Mouse (Mus musculus) midbrain, embryonic 16.5 days (tissue): ENCODE data around the gene Tacc2. TPM values are rescaled to one million over a fixed set of nuclear protein-coding genes. Genes with fewer than 3 reads are reported as not detected.

Source experiments
- ATAC-seq: fragments of 200-750 bp; cut with Nextera tagmentation; 2 replicates; pipeline ENCODE4 v1.8.0; 2017; ENCODE audit warnings: moderate TSS enrichment
- H3K27ac ChIP-seq: fragments of 300-500 bp; sonication (generic); 2 replicates; pipeline ENCODE4 v1.5.1; 2014; ENCODE audit warnings: mild to moderate bottlenecking, low read length, mixed read lengths
- H3K27me3 ChIP-seq: fragments of 300-500 bp; sonication (generic); 2 replicates; pipeline ENCODE4 v1.6.1; 2014; ENCODE audit warnings: low read depth, low read length, mixed read lengths; ENCODE audit not compliant: control insufficient read depth, insufficient read depth
- H3K36me3 ChIP-seq: fragments of 300-500 bp; sonication (generic); 2 replicates; pipeline ENCODE4 v1.6.1; 2014; ENCODE audit warnings: mild to moderate bottlenecking, low read length, moderate library complexity, mixed read lengths; ENCODE audit not compliant: control insufficient read depth, insufficient read depth
- H3K4me1 ChIP-seq: fragments of 300-500 bp; sonication (generic); 2 replicates; pipeline ENCODE4 v1.6.1; 2014; ENCODE audit warnings: mild to moderate bottlenecking, low read length, mixed read lengths; ENCODE audit not compliant: control insufficient read depth, insufficient read depth
- H3K4me2 ChIP-seq: fragments of 300-500 bp; sonication (generic); 2 replicates; pipeline ENCODE4 v1.6.1; 2014; ENCODE audit warnings: mild to moderate bottlenecking, low read length, mixed read lengths
- H3K4me3 ChIP-seq: fragments of 300-500 bp; sonication (generic); 2 replicates; pipeline ENCODE4 v1.5.1; 2014; ENCODE audit warnings: low read depth, mild to moderate bottlenecking, low read length, moderate library complexity, mixed read lengths
- H3K9ac ChIP-seq: fragments of 300-500 bp; sonication (generic); 2 replicates; pipeline ENCODE4 v1.6.1; 2014; ENCODE audit warnings: low read depth, low read length, mixed read lengths
- H3K9me3 ChIP-seq: fragments of 300-500 bp; sonication (generic); replicated peaks from 2 replicates; pipeline ENCODE4 v1.6.1; 2014; ENCODE audit warnings: mild to moderate bottlenecking, low read length, mixed read lengths; ENCODE audit not compliant: control insufficient read depth, poor library complexity, severe bottlenecking
- WGBS: fragments of 180-500 bp; shearing (Covaris S2); extraction: QIAGEN DNeasy Blood & Tissue Kit; methylation state at CpG from one replicate; pipeline ENCODE4 v1.1.7; 2014; 5-methylcytosine and 5-hydroxymethylcytosine counted together
- polyA plus RNA-seq: library from polyadenylated mRNA; unstranded; fragments of >200 nt; fragmentation: Nextera tagmentation; extraction: Ambion mirVana; gene quantifications from 2 replicates; pipeline ENCODE4 v1.2.1, GENCODE M21; 2015

Gene Tacc2
- polyA plus RNA-seq, 1 experiment from 2014 or later, result 61.1 TPM

DNA sequence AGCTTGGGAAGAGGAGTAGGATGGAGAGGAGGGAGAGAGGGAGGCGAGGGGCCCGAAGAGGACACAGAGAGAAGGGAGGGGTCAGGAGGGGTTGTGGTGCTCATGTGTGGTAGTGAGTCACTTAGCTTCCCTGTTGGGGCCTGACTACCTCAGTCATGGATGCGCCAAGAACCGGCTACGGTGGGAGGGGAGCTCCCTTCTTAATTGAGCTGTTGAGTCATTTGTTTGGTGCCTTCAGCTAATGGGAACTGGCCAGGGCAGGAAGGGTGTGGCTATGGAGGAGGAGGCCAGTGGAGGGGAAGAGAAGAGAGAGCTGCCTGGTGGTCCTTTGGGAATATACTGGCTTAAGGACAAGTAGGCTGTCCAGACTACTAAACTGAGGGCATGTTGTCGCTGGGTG lies 94.1 kb downstream of the Tacc2 start:
- Histone ChIP-seq H3K36me3 (no peaks in the 10 kb centered on the region), H3K4me3 (no peak overlapping the region), H3K27me3 (no peaks in the 10 kb centered on the region), H3K9me3 (no peaks in the 10 kb centered on the region), H3K4me1 (peaks cover 6% of the 10 kb centered on the region), H3K27ac (no peak overlapping the region), H3K4me2 (no peak overlapping the region), H3K9ac (no peak overlapping the region)
- no peak for ATAC-seq
- WGBS, result 65% methylated on average over 6 of the region's 6 CpGs

- no peaks in the 10 kb centered on the region for H3K27me3 ChIP-seq
- no peaks in the 10 kb centered on the region for H3K9me3 ChIP-seq
- no peak overlapping the region for H3K27ac ChIP-seq
- H3K4me1 ChIP-seq, result peaks cover 12% of the 10 kb centered on the region
- no peak overlapping the region for H3K4me2 ChIP-seq
- WGBS, result 56% methylated on average over 9 of the region's 9 CpGs
- H3K4me3 ChIP-seq, result no peak overlapping the region
- no peaks in the 10 kb centered on the region for H3K36me3 ChIP-seq
- ATAC-seq, result no peak
- no peak overlapping the region for H3K9ac ChIP-seq
Measured at GRCm38 (mm10) chr7:130673169-130674033, 96.2 kb downstream of the Tacc2 start.

DNA sequence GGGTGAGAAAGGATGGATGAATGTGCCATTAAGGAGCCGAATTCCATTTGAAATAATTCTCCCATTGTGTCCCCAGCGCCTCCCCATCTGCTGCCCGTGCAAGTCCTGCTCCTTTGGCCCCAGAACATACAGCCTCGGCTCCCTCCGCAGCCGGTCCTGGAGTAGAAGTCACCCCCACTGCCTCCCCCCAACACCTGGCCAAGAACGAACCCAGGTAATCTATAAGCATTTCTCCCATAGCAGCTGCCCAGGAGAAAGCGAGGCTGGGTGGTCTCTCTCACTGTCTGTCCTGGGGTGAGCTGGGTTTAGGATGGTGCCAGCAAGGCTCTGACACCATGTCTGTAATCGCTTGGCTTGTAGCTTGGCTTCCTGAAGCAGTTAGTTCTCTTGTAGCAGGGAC lies 97.3 kb downstream of the Tacc2 start:
- no peak overlapping the region for H3K4me2 ChIP-seq
- 74% methylated on average over 9 of the region's 9 CpGs for WGBS
- H3K36me3 ChIP-seq, result no peaks in the 10 kb centered on the region
- no peak overlapping the region for H3K4me3 ChIP-seq
- no peak for ATAC-seq
- peaks cover 8% of the 10 kb centered on the region for H3K4me1 ChIP-seq
- H3K27ac ChIP-seq, result no peak overlapping the region
- no peaks in the 10 kb centered on the region for H3K27me3 ChIP-seq
- no peaks in the 10 kb centered on the region for H3K9me3 ChIP-seq
- no peak overlapping the region for H3K9ac ChIP-seq

DNA sequence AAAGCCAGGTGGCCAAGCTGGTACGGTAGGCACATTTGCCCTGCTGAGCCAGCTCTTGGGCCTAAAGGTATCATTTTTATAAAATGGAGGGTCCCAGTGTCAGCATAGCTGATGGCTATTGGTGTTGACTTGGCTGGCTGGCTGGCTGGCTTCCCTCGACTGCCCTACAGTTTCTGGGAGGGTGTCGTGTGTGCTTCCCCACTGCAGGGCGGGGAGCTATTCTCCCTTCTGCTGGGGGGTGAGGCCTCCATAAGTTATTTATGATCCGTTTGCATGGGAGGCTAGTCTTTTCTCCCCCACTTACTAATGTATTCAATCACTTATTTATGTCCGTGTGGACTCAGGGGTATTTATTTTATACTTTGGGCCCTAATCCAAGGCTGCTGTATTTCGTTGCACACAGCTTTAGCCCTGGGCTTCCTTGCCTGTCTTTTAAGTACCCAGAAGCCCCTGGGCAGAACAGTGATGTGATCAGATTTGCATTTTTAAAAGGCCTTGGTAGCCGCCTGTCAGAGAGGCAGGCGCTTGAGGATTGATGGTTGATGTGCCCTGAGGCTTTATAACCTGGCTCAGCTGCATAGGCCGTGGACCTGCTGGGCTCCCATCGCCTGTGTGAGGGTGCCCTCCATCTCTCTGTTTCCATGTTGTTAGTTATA lies 99.8 kb downstream of the Tacc2 start:
- peak; percentile 57 for ATAC-seq
- 39% methylated on average over 11 of the region's 11 CpGs for WGBS
- H3K27ac ChIP-seq, result peak overlapping the region; percentile 6

DNA sequence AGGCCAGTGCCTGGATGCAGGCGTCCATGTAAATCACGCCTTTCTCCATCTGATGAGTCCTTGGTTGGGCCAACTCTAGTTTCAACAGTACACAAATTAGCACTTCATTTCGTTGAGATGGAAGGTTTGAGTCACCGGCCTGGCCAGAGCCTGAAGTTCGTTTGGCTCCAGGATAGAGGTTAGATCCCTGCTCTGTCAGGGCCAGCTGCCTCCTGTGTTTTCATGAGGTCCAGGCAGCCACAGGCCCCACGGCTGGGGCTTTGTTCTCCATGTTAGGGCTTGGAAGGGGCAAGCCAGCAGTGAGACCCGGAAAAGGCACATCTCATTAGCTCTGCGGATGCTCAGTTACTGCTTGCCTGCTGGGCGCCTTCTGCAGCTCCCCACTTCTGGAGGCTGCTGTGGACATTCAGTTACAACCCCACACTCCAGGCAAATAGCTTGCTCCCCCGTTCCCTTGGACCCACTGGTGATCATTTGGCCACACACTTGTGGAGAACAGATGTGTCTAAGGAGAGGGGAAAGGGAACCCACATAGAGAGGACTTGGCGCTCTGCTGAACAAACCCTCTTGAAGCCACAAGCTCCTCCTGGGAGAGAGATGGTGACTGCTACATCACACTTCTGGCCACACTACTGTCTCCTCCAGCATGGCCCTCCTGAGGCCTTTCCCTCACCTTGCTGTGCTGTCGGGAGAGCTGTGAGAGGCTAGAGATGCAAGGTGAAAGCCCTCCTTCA lies 100.5 kb downstream of the Tacc2 start:
- Histone ChIP-seq H3K27me3 (no peaks in the 10 kb centered on the region), H3K9ac (no peak overlapping the region), H3K4me2 (no peak overlapping the region), H3K27ac (peak overlapping the region; percentile 43), H3K36me3 (no peaks in the 10 kb centered on the region), H3K9me3 (no peaks in the 10 kb centered on the region), H3K4me1 (peaks cover 5% of the 10 kb centered on the region), H3K4me3 (no peak overlapping the region)
- WGBS, result 61% methylated on average over 12 of the region's 12 CpGs
- ATAC-seq, result no peak

More for the DNA sequence above, 99.8 kb downstream of the Tacc2 start:
- Histone ChIP-seq H3K4me3 (no peak overlapping the region), H3K4me2 (no peak overlapping the region), H3K9me3 (no peaks in the 10 kb centered on the region), H3K27me3 (no peaks in the 10 kb centered on the region), H3K36me3 (no peaks in the 10 kb centered on the region), H3K9ac (no peak overlapping the region), H3K4me1 (peaks cover 5% of the 10 kb centered on the region)

DNA sequence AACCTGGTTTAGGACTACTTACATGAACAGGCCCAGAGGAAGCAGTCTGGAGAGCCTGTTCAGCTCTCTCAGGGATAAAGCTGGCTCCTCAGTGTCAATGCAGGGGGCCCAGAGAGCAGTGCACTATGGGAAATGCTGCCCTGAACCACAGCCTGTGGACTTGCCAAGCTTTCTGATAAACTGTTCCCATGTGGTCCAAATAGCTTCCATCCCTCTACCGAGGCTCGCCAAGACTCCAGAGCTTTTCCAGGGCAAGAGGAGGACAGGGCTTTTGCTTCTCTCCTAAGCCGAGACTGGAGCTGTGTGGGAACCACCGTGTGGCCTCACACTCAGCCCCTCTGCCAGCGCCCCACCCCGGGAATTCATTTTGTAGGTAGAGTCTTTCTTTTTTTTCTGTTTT lies 101.2 kb downstream of the Tacc2 start:
- Histone ChIP-seq H3K27me3 (no peaks in the 10 kb centered on the region), H3K4me2 (no peak overlapping the region), H3K9ac (no peak overlapping the region), H3K9me3 (no peaks in the 10 kb centered on the region), H3K27ac (peak overlapping the region; percentile 43; the same call in 1 of the 2 replicates), H3K36me3 (no peaks in the 10 kb centered on the region), H3K4me3 (no peak overlapping the region), H3K4me1 (peaks cover 5% of the 10 kb centered on the region)
- ATAC-seq, result no peak
- 91% methylated on average over 6 of the region's 6 CpGs for WGBS

GRCm38 (mm10) chr7:130681798-130682197 lies 104.6 kb downstream of the Tacc2 start:
- Histone ChIP-seq H3K4me1 (peaks cover 5% of the 10 kb centered on the region), H3K9me3 (no peaks in the 10 kb centered on the region), H3K27ac (no peak overlapping the region), H3K36me3 (no peaks in the 10 kb centered on the region), H3K9ac (no peak overlapping the region), H3K4me3 (no peak overlapping the region), H3K27me3 (no peaks in the 10 kb centered on the region), H3K4me2 (no peak overlapping the region)
- no peak for ATAC-seq
- WGBS, result 84% methylated on average over 4 of the region's 4 CpGs

DNA sequence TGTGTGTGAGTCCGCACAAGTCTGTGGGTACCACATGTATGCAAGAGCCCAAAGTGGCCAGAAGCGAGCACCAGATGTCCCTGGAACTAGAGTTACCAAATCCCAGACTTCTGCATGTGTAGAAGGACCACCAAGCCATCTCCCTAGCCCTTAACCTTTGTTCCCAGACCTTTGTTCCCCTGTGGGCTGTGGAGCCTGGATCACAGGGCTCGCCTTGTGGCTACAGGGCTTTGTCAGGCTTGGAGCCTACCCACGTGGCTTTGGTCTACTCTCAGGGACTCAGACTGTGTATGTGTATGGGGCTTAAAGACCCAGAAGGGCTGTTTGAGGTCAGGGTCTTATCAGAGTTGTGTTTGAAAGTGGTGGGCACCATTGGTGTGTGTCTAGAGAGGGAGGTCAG lies 111.4 kb downstream of the Tacc2 start:
- no peaks in the 10 kb centered on the region for H3K36me3 ChIP-seq
- WGBS, result 84% methylated on average over 4 of the region's 4 CpGs
- no peak overlapping the region for H3K4me3 ChIP-seq
- no peaks in the 10 kb centered on the region for H3K27me3 ChIP-seq
- no peak overlapping the region for H3K9ac ChIP-seq
- H3K4me2 ChIP-seq, result no peak overlapping the region
- H3K4me1 ChIP-seq, result peaks cover 5% of the 10 kb centered on the region
- H3K9me3 ChIP-seq, result no peaks in the 10 kb centered on the region
- H3K27ac ChIP-seq, result no peak overlapping the region
- no peak for ATAC-seq

DNA sequence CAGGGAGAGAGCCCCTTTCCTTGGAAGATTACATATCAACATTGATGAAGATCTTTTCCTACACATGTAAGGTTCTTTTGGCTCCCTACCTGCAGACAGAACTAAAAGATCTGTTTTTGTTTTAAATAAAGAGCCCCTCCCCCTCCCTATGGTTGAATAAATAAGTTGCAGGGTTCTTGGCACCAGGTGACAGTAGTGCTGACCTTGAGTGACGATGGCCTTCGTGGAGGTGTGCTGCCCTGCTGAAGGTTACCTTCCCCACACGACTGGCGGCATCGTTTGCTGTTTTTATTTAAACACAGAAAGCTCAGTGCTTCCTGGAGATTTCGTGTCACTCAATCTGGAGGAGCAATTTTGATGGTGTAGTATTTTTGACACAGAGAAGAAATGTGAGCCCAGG lies 113.6 kb downstream of the Tacc2 start:
- Histone ChIP-seq H3K9me3 (no peaks in the 10 kb centered on the region), H3K9ac (no peak overlapping the region), H3K4me3 (no peak overlapping the region), H3K36me3 (no peaks in the 10 kb centered on the region), H3K4me2 (no peak overlapping the region), H3K27ac (no peak overlapping the region), H3K4me1 (peaks cover 22% of the 10 kb centered on the region), H3K27me3 (no peaks in the 10 kb centered on the region)
- 83% methylated on average over 6 of the region's 6 CpGs for WGBS
- ATAC-seq, result no peak
